Mouse (Mus musculus) CD4-positive, CD25-positive, alpha-beta regulatory T cell, adult 2 months (primary cell): ENCODE measurements around the gene Cib1.

Experiments used
- DNase-seq: peaks from one replicate; pipeline ENCODE4 v3.0.0-alpha.2; 2012; ENCODE audit warnings: low read depth, low spot score

Cib1 gene

DNA sequence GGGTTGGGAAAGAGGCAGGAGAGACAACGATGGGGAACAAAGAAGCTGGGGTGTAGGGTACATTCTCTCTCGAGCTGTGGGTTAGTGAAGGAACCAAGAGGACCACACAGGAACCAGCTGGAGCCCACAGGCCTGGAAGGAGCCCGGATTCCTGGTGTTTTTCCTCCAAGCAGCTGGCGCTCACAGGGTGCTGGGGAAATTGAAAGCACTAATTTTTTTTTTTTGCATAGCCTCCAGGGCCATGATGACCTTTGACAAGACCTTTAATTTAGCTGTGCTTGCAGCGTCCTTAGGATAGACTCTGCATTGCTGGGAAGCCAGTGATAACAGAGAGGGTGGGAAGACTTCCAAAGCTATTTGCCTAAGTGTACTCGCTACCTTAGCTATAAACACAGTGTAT, 47.6 kb downstream of the Cib1 start:
- DNase-seq: no peak

DNA sequence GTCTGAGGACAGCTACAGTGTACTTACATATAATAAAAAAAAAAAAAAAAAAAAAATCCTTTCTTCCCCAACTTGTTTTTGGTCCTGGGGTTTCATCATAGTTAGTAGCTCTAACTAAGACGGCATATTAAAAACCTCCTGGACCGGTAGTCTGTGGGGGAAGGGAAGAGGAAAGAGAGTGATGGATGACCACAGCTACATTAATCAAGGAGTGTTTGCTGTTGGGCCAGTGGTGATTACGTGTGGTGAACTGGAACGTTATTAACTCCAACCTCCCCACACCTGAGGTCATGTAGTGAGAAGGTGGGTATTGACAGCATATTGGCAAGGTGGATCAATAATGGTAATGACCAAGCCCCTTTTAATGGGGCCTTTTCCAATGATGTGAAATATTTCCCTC, 48.1 kb downstream of the Cib1 start:
- DNase-seq: no peak

DNA sequence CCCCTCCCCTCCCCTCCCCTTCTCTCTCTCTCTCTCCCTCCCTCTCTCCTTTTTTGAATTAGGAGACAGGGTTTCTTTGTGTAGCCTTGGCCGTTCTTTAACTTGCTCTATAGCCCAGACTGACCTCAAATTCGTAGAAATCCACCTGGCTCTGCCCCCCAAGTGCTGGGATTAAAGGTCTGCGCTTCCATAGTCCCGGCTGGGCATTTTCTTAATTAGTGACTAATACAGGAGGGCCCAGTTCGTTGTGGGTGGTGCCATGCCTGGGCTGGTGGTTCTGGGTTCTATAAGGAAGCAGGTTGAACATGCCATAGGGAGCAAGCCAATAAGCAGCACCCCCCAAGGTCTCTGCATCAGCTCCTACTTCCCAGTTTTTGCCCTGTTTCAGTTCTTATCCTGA, 48.6 kb downstream of the Cib1 start:
- no peak for DNase-seq

DNA sequence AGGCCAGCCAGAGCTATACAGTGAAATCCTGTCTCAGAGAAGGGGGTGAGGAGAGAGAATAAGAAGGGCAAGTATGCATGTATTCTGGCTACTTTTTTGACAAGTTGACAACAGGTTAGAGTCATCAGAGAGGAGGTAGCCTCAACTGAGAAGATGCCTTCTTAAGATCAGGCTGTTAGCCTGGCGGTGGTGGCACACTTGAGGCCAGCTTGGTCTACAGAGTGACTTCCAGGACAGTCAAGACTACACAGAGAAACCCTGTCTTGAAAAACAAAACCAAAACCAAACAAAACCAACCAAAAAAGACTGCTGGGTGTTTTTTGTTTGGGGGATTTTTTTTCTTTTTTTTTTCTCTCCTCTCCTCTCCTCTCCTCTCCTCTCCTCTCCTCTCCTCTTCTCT, 49.1 kb downstream of the Cib1 start:
- DNase-seq: peak; percentile 51

DNA sequence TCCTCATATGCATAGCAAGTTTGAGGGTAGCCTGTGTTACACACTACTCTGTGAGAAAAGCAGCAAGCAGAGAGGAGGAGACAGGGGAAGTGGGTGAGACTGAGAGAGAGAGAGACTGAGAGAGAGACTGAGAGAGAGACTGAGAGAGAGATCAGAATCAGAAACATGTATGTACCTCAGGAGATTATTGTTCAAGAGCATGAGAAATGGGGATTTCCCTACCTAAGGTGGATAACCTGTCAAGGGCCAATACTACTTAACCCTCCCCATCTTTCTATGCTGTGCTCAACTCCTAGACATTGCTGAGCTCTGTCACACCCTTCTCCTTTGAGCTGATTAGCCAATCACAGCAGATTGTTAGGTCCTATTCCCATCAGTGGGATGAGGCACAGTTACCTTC, 50.5 kb downstream of the Cib1 start:
- DNase-seq: peak; percentile 71

DNA sequence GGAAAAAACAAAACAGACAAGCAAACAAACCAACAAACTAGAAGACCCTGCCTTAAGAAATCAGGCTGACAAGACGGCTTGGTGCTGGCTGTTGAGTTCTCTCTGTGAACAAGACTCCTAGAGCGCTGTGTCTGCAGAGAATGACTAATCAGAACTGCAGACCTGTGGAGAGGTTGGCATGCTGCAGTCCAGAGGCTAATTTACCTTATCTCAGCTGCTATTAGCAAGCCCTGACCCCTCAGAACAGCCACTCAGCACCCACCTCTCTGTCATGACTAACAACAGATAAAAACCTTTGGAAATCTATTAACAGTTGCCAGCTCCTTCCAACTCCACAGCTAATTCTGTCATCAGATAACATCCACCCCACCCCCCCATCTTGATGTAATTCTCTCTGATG, 51.5 kb downstream of the Cib1 start:
- DNase-seq: no peak

DNA sequence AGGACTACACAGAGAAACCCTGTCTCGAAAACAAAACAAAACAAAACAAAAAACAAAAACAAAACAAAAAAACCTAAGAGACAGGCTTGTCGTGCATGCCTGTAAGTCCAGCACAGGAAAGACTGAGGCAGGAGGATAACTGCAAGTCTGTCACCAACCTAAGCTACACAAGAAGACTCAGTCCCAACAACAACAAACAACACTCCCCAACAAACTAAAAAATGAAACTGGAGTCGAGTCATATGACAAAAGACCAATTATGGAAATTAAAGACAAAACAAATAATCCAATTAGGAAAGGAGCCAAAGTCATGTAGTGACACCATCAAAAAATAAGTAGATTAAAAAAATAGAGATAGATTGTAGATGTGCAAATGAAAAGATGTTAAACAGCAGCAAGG, 52.4 kb downstream of the Cib1 start:
- no peak for DNase-seq

DNA sequence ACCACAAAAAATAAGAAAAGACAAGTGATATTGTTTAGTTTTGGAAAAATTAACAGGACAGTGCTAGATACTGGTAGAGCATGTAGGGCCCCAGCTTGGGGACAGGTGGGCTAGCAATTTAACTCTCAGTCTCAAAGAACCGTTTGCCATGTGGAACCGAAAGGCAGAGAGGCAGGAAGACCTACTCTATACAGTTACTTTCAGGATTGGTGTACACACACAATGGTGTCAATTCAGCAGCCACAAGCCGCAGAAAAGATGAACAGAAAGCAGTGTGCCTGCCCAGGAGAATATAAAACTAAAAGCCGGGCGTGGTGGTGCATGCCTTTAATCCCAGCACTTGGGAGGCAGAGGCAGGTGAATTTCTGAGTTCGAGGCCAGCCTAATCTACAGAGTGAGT, 52.8 kb downstream of the Cib1 start:
- DNase-seq: peak; percentile 40

DNA sequence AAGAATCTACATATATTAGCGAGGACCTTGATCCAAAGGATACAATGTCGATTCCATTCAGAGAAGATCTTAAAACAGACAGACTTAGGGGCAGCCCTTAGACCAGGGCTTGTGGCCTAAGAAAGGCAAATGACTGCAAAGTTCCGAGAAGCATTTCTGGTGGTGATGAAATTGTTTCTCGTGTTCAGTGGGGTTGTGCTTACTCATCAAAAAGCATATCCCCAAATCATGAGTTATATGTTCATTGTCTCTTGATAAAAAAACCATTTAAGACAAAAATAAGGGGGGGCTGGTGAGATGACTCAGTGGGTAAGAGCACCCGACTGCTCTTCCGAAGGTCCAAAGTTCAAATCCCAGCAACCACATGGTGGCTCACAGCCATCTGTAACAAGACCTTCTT, 53.3 kb downstream of the Cib1 start:
- DNase-seq: no peak

DNA sequence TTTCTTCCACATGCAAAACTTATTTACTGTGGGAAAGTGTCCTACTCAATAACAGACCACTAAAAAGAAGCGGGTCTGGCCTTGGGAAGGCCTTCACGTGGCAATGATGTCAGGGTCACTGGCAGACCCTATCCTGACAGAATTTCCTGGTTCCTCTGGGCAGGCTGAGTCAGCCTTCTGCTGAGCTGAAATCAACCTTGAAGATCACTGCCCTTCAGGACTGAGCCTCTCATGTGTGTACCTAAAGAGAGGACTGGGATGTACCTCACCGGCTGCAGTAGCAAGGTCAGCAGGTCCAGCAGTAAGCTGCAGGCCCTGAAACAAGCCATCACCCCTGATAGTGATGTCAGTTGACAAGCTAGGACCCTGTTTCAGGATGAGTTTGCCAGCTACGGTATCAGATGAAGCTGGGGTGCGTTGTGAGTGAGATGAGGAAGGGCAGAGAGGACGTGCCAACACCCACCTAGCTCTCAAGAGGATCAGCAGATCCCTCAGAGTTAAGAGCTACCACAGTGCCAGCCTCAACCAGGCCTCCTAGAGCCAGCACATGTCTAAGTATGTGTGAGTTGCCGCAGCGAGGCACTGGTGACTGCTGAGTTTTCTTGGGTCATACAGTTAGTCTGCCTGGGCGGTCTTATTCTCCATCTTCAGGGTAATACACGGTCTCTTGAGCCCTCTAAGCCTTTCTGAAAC, 54.4 kb downstream of the Cib1 start:
- no peak for DNase-seq

DNA sequence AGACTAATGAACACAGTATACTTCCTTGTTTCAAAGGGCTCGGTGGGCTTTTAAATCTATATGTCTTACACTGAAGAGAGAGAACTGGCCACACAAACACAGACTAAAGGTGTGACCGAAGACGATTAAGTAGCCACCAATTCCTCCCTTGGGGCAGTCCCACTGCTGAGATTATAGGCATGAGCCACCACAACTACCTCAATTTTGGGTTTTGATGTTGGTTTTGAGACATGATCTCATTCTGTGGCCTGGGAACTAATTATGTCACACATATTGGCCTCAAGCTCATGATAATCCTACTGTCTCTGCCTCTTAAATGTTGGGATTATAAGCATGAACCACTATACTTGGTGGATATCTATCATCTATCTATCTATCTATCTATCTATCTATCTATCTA, 55.2 kb downstream of the Cib1 start:
- DNase-seq: no peak
